Mouse (Mus musculus): ENCODE data around the gene Fkbp11.

- TF ChIP-seq POLR2A (IDR thresholded peaks at IDR 0.05; ENCODE audit: low read depth, low read length) (no peak), CTCF (conservative IDR thresholded peaks at IDR 0.05; ENCODE audit: insufficient read depth, insufficient read length, low read depth, low read length) (no peak)
Measured at GRCm38 (mm10) chr15:98742766-98743428, 14.9 kb upstream of the Fkbp11 start.
